Mouse (Mus musculus) cerebellum, adult 2 months (tissue): ENCODE data around the gene Adamts16. TPM values are rescaled to one million over a fixed set of nuclear protein-coding genes. Genes with fewer than 3 reads are reported as not detected.

Source experiments
- DNase-seq, 2 experiments: peaks; one replicate each; pipeline ENCODE4 v3.0.0; 2021
- H3K27ac ChIP-seq: fragments of 200-500 bp; 2 replicates; pipeline ENCODE4 v1.5.1; 2012; ENCODE audit warnings: low read length, control low read depth, inconsistent platforms; ENCODE audit not compliant: insufficient read depth
- H3K27me3 ChIP-seq: fragments of 200-500 bp; 2 replicates; pipeline ENCODE4 v1.6.1; 2012; ENCODE audit warnings: inconsistent platforms, mild to moderate bottlenecking, low read length, moderate library complexity; ENCODE audit not compliant: control insufficient read depth, insufficient read depth
- H3K4me1 ChIP-seq: fragments of 200-500 bp; 2 replicates; pipeline ENCODE4 v1.6.1; 2011; ENCODE audit warnings: low read length; ENCODE audit not compliant: control insufficient read depth, insufficient read depth
- H3K4me3 ChIP-seq: fragments of 200-500 bp; replicated peaks from 2 replicates; pipeline ENCODE3; 2011; ENCODE audit warnings: mild to moderate bottlenecking, low read depth, low read length, control low read depth; ENCODE audit not compliant: insufficient read depth
- CTCF ChIP-seq: fragments of 200-500 bp; IDR thresholded peaks from 2 replicates; pipeline ENCODE4 v1.5.1; 2011; ENCODE audit warnings: low read depth, mild to moderate bottlenecking, control low read depth, low read length, moderate library complexity, borderline replicate concordance; ENCODE audit not compliant: insufficient read depth
- POLR2A ChIP-seq: fragments of 200-500 bp; IDR thresholded peaks from 2 replicates; pipeline ENCODE4 v1.6.1; 2011; ENCODE audit warnings: low read length, control low read depth, borderline replicate concordance; ENCODE audit not compliant: insufficient read depth
- WGBS: fragments of 180-500 bp; shearing (Covaris S2); methylation state at CpG from one replicate; pipeline ENCODE4 v1.1.7; 2018; 5-methylcytosine and 5-hydroxymethylcytosine counted together
- polyA plus RNA-seq: library from polyadenylated mRNA; depleted of rRNA; stranded (reverse); fragments of >200 nt; gene quantifications from 2 replicates; pipeline ENCODE4 v1.2.3, GENCODE M21; 2012

Gene Adamts16
- polyA plus RNA-seq, 1 experiment: 6.2 TPM

- WGBS: 88% methylated on average over 9 of the region's 9 CpGs
- H3K4me3 ChIP-seq: no peak overlapping the region
- no peaks in the 10 kb centered on the region for H3K27me3 ChIP-seq
- H3K4me1 ChIP-seq: no peaks in the 10 kb centered on the region
- DNase-seq: no peak
- no peak for TF ChIP-seq POLR2A
- TF ChIP-seq CTCF: no peak
- H3K27ac ChIP-seq: no peak overlapping the region
Measured at GRCm38 (mm10) chr13:70778872-70779554, 62.6 kb downstream of the Adamts16 start.

DNA sequence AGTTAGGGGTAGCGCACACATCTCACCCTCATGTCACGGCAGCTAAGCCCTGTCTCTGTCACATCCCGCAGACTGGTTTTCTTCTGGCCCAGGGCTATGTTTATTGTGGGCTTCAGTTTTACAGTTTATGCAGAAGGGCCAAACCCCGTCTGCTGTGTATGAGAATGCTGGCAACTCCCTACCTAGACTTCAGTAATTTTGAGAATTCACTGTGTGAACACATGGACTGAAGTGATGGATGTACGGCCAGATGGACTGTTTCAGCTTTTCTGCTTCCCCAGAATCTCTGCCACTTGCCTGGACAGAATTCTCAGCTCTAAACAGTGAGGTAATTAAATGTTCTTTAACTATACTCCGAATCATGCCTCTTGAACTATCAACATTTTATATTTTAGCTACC is 70.5 kb downstream of the Adamts16 start:
- no peaks in the 10 kb centered on the region for H3K4me1 ChIP-seq
- 83% methylated on average over 6 of the region's 6 CpGs for WGBS
- no peak overlapping the region for H3K27ac ChIP-seq
- no peak overlapping the region for H3K4me3 ChIP-seq
- no peaks in the 10 kb centered on the region for H3K27me3 ChIP-seq
- TF ChIP-seq CTCF (no peak), POLR2A (no peak)
- no peak for DNase-seq

DNA sequence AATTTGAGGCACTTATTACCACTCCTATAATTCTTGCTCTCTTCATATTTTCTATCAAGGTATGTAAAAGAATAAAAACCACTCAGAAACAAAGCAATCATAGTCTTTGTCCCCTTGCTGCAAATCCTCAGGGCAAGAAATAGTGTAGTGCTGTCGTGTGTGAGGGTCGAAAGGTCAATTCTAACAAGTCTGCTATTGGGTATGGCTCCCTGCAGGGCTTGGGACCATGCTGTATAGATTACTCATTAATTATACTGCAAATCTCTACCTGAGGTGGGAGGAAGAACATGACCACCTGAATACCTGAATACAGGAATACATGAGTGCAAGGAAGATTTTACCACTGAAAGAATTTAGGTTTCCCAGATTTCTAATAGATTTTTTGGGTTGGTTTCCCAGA is 72.5 kb downstream of the Adamts16 start:
- Histone ChIP-seq H3K4me1 (no peaks in the 10 kb centered on the region), H3K27ac (no peak overlapping the region), H3K4me3 (no peak overlapping the region), H3K27me3 (no peaks in the 10 kb centered on the region)
- TF ChIP-seq POLR2A (no peak), CTCF (no peak)
- WGBS: 77% methylated on average over 2 of the region's 2 CpGs
- no peak for DNase-seq

GRCm38 (mm10) chr13:70767462-70767861 is 74.1 kb downstream of the Adamts16 start:
- Histone ChIP-seq H3K27ac (no peak overlapping the region), H3K4me1 (no peaks in the 10 kb centered on the region), H3K4me3 (no peak overlapping the region), H3K27me3 (no peaks in the 10 kb centered on the region)
- no peak for TF ChIP-seq POLR2A
- peak; percentile 33; the same call in 1 of the 2 replicates for TF ChIP-seq CTCF
- DNase-seq: no peak

DNA sequence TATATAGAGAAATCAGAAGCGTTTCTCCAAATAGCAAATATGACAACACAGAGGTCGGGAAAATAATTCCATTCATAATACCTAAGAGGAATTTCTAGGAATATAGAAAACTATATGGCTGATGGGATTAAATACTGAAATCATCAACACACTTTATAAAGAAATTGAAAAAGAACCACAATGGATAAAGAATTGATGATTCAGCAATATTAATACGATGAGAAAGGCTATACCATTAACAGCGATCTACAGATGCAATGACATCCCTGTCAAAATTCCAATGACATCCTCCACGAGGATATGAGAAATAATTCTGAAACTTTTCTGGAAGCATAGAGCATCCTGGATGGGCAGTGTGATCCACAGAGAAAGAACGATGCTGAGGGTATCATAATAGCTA is 76.9 kb downstream of the Adamts16 start:
- DNase-seq: no peak
- no peaks in the 10 kb centered on the region for H3K4me1 ChIP-seq
- H3K4me3 ChIP-seq: no peak overlapping the region
- H3K27ac ChIP-seq: no peak overlapping the region
- no peaks in the 10 kb centered on the region for H3K27me3 ChIP-seq
- TF ChIP-seq POLR2A: no peak
- TF ChIP-seq CTCF: no peak
- WGBS: 86% methylated on average over 6 of the region's 6 CpGs

- WGBS: 94% methylated on average over 2 of the region's 2 CpGs
- H3K4me3 ChIP-seq: no peak overlapping the region
- TF ChIP-seq POLR2A: no peak
Measured at GRCm38 (mm10) chr13:70762586-70762985, 79.0 kb downstream of the Adamts16 start.

DNA sequence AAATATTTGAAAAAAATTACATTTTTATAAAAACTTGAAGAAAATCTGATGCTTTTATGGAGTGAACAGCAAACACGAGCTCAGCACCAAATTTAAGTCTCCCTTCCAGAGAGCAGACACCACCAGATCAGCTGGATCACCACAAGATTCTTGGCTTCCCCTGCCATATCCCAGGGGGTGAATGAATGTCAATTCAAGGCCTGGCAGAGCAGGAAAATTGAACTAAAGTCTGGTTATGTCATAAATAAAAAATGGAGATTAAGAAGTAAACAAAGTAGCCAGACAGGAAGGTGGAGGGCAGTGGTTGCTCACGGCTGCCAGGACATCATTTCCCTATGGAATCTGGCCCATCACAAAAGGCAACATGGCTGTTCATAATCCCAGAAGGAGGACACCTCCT is 80.3 kb downstream of the Adamts16 start:
- H3K27ac ChIP-seq: no peak overlapping the region
- no peaks in the 10 kb centered on the region for H3K27me3 ChIP-seq

More at GRCm38 (mm10) chr13:70762586-70762985, 79.0 kb downstream of the Adamts16 start:
- no peak for DNase-seq
- no peaks in the 10 kb centered on the region for H3K27me3 ChIP-seq
- no peaks in the 10 kb centered on the region for H3K4me1 ChIP-seq
- H3K27ac ChIP-seq: no peak overlapping the region

DNA sequence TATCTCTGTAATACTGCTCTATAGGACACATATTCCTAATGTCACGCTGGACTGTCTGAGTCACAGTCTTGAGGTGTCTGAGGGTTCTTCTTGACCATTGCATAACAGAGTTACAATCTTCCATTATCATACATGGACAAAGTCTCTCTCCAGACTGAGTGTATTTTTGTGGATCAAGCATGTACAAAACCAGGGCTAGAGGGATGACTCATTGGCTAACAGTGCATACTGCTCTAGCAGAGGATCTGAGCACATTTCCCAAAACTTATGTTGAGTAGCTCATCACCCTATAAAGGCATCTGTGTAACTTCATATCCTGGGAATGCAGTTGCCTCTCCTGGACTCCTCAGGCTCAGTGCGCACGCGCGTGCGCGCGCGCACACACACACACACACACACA is 81.4 kb downstream of the Adamts16 start:
- Histone ChIP-seq H3K4me3 (no peak overlapping the region), H3K27me3 (no peaks in the 10 kb centered on the region), H3K4me1 (no peaks in the 10 kb centered on the region), H3K27ac (no peak overlapping the region)
- over 99% methylated on average over 9 of the region's 9 CpGs for WGBS
- TF ChIP-seq CTCF (no peak), POLR2A (no peak)
- DNase-seq: no peak

More for the DNA sequence above, 80.3 kb downstream of the Adamts16 start:
- WGBS: 44% methylated on average over 2 of the region's 2 CpGs
- H3K4me3 ChIP-seq: no peak overlapping the region
- DNase-seq: no peak
- no peak for TF ChIP-seq CTCF
- TF ChIP-seq POLR2A: no peak
- H3K4me1 ChIP-seq: no peaks in the 10 kb centered on the region
